Mouse (Mus musculus) limb, embryonic 14.5 days (tissue): ENCODE data around the gene Igf2bp2. TPM values are rescaled to one million over a fixed set of nuclear protein-coding genes. Genes with fewer than 3 reads are reported as not detected.

Experiments used
- ATAC-seq: fragments of 200-750 bp; cut with Nextera tagmentation; 2 replicates; pipeline ENCODE4 v1.8.0; 2017; ENCODE audit warnings: low read depth, moderate number of reproducible peaks, moderate TSS enrichment; ENCODE audit not compliant: low FRiP score
- DNase-seq: peaks from one replicate; pipeline ENCODE4 v3.0.0-alpha.2; 2015; ENCODE audit warnings: low spot score
- H3K27ac ChIP-seq: fragments of 300-500 bp; sonication (generic); replicated peaks from 2 replicates; pipeline ENCODE4 v1.5.1; 2014; ENCODE audit warnings: low read depth, mild to moderate bottlenecking, low read length, moderate library complexity, mixed read lengths
- H3K27me3 ChIP-seq: fragments of 300-500 bp; sonication (generic); 2 replicates; pipeline ENCODE4 v1.6.1; 2014; ENCODE audit warnings: low read length, mixed read lengths; ENCODE audit not compliant: control insufficient read depth, insufficient read depth
- H3K36me3 ChIP-seq: fragments of 300-500 bp; sonication (generic); 2 replicates; pipeline ENCODE4 v1.6.1; 2014; ENCODE audit warnings: mild to moderate bottlenecking, low read length, moderate library complexity, mixed read lengths; ENCODE audit not compliant: control insufficient read depth, insufficient read depth
- H3K4me1 ChIP-seq: fragments of 300-500 bp; sonication (generic); 2 replicates; pipeline ENCODE4 v1.6.1; 2014; ENCODE audit warnings: antibody characterized with exemption, low read length, mixed read lengths; ENCODE audit not compliant: control insufficient read depth, insufficient read depth
- H3K4me2 ChIP-seq: fragments of 300-500 bp; sonication (generic); replicated peaks from 2 replicates; pipeline ENCODE4 v1.6.1; 2014; ENCODE audit warnings: low read depth, mild to moderate bottlenecking, low read length, moderate library complexity; ENCODE audit not compliant: severe bottlenecking
- H3K4me3 ChIP-seq: fragments of 300-500 bp; sonication (generic); replicated peaks from 2 replicates; pipeline ENCODE4 v1.5.1; 2014; ENCODE audit warnings: low read length
- H3K9ac ChIP-seq: fragments of 300-500 bp; sonication (generic); 2 replicates; pipeline ENCODE4 v1.6.1; 2014; ENCODE audit warnings: mild to moderate bottlenecking, low read depth, low read length, moderate library complexity; ENCODE audit not compliant: severe bottlenecking
- H3K9me3 ChIP-seq: fragments of 300-500 bp; sonication (generic); 2 replicates; pipeline ENCODE4 v1.6.1; 2016; ENCODE audit warnings: low read length; ENCODE audit not compliant: control insufficient read depth
- POLR2A ChIP-seq: fragments of 200-500 bp; IDR thresholded peaks from 2 replicates; pipeline ENCODE4 v1.8.0; 2012; ENCODE audit warnings: inconsistent platforms, mild to moderate bottlenecking, moderate library complexity, borderline replicate concordance; ENCODE audit not compliant: insufficient read depth, insufficient read length; ENCODE audit errors: extremely low read depth
- WGBS: fragments of 180-500 bp; shearing (Covaris S2); extraction: QIAGEN DNeasy Blood & Tissue Kit; methylation state at CpG from one replicate; pipeline ENCODE4 v1.1.7; 2014; 5-methylcytosine and 5-hydroxymethylcytosine counted together
- polyA plus RNA-seq, 2 experiments: library from polyadenylated mRNA; depleted of rRNA in 1 of 2; stranded (reverse) in 1 of 2; unstranded in 1 of 2; fragments of >200 nt; fragmentation: Nextera tagmentation in 1 of 2; extraction: Ambion mirVana in 1 of 2; gene quantifications; 2 replicates each; pipeline versions ENCODE4 v1.2.1 to v1.2.3; 2012 to 2014

The Igf2bp2 gene
- polyA plus RNA-seq, 2 experiments, result 58.7 to 91.2 TPM

GRCm38 (mm10) chr16:22136198-22136597, 26.9 kb downstream of the Igf2bp2 start:
- TF ChIP-seq POLR2A, result no peak
- DNase-seq, result no peak
- WGBS, result 88% methylated on average over 5 of the region's 5 CpGs
- no peaks in the 10 kb centered on the region for H3K36me3 ChIP-seq
- no peaks in the 10 kb centered on the region for H3K27me3 ChIP-seq
- no peaks in the 10 kb centered on the region for H3K9me3 ChIP-seq
- no peak overlapping the region for H3K27ac ChIP-seq
- no peak overlapping the region for H3K4me3 ChIP-seq
- H3K4me2 ChIP-seq, result no peak overlapping the region
- no peak for ATAC-seq
- no peaks in the 10 kb centered on the region for H3K4me1 ChIP-seq
- no peak overlapping the region for H3K9ac ChIP-seq

GRCm38 (mm10) chr16:22131321-22131720, 31.8 kb downstream of the Igf2bp2 start:
- 87% methylated on average over 6 of the region's 6 CpGs for WGBS
- ATAC-seq (no peak), DNase-seq (no peak)
- Histone ChIP-seq H3K4me1 (no peaks in the 10 kb centered on the region), H3K9ac (no peak overlapping the region), H3K27me3 (no peaks in the 10 kb centered on the region), H3K9me3 (no peaks in the 10 kb centered on the region), H3K36me3 (no peaks in the 10 kb centered on the region; the same call in 1 of the 2 replicates), H3K27ac (no peak overlapping the region), H3K4me3 (no peak overlapping the region), H3K4me2 (no peak overlapping the region)
- no peak for TF ChIP-seq POLR2A

DNA sequence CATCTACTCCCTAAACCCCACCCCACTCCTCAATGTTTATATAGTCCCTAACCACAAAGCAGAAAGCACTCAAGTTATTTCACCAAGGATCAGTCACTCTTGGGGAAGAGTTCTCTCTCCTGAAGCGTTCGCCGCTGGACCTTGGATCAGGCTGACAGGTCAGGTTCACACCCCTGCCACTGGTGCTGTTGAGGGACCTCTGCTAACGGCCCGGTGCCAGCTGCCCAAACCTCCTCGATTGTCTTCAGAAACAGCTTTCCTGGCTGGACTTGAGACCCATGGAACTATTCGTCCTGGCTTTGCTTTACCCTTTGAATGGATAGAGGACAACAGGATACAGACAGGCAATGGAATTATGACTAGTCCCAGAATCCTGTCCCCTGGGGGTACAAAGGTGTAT, 33.6 kb downstream of the Igf2bp2 start:
- DNase-seq (no peak), ATAC-seq (no peak)
- WGBS, result 89% methylated on average over 7 of the region's 7 CpGs
- Histone ChIP-seq H3K9ac (no peak overlapping the region), H3K4me1 (no peaks in the 10 kb centered on the region), H3K4me3 (no peak overlapping the region), H3K9me3 (no peaks in the 10 kb centered on the region), H3K36me3 (no peaks in the 10 kb centered on the region; the same call in 1 of the 2 replicates), H3K27me3 (no peaks in the 10 kb centered on the region), H3K4me2 (no peak overlapping the region), H3K27ac (no peak overlapping the region)
- TF ChIP-seq POLR2A, result no peak

- DNase-seq (no peak), ATAC-seq (no peak)
- TF ChIP-seq POLR2A, result no peak
- Histone ChIP-seq H3K27me3 (no peaks in the 10 kb centered on the region), H3K27ac (no peak overlapping the region), H3K4me3 (no peak overlapping the region), H3K4me2 (no peak overlapping the region), H3K4me1 (no peaks in the 10 kb centered on the region), H3K9ac (no peak overlapping the region), H3K9me3 (no peaks in the 10 kb centered on the region), H3K36me3 (no peaks in the 10 kb centered on the region; the same call in 1 of the 2 replicates)
- WGBS, result 77% methylated on average over 2 of the region's 2 CpGs
These were observed 34.5 kb downstream of the Igf2bp2 start for GRCm38 (mm10) chr16:22128595-22128994.

DNA sequence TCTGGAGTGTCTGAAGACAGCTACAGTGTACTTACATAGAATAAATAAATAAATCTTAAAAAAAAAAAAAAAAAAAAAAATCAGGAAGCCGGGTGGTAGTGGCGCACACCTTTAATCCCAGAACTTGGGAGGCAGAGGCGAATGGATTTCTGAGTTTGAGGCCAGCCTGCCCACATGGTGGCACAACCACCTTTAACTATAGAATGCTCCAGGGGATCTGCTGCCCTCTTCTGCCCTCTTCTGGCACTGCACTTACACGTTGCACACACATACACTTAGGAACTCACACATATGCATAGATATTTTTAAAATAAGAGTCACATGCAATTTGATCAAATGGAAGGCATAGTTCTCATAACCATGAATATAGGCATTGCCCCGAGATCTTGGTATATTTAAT, 35.3 kb downstream of the Igf2bp2 start:
- TF ChIP-seq POLR2A, result no peak
- ATAC-seq, result no peak
- H3K4me3 ChIP-seq, result no peak overlapping the region
- no peaks in the 10 kb centered on the region; the same call in 1 of the 2 replicates for H3K36me3 ChIP-seq
- no peak overlapping the region for H3K9ac ChIP-seq
- H3K27me3 ChIP-seq, result no peaks in the 10 kb centered on the region
- H3K4me2 ChIP-seq, result no peak overlapping the region
- DNase-seq, result no peak
- H3K9me3 ChIP-seq, result no peaks in the 10 kb centered on the region
- no peak overlapping the region for H3K27ac ChIP-seq
- 88% methylated on average over 5 of the region's 5 CpGs for WGBS
- peaks cover 3% of the 10 kb centered on the region; the same call in 1 of the 2 replicates for H3K4me1 ChIP-seq

- H3K36me3 ChIP-seq, result no peaks in the 10 kb centered on the region; the same call in 1 of the 2 replicates
- H3K27ac ChIP-seq, result no peak overlapping the region
- H3K9me3 ChIP-seq, result no peaks in the 10 kb centered on the region
- H3K4me1 ChIP-seq, result peaks cover 3% of the 10 kb centered on the region; the same call in 1 of the 2 replicates
- H3K4me3 ChIP-seq, result no peak overlapping the region
- 93% methylated on average over 4 of the region's 4 CpGs for WGBS
- no peak for TF ChIP-seq POLR2A
- H3K4me2 ChIP-seq, result no peak overlapping the region
- ATAC-seq, result no peak
- no peak for DNase-seq
- no peaks in the 10 kb centered on the region for H3K27me3 ChIP-seq
- H3K9ac ChIP-seq, result no peak overlapping the region
These were observed 36.2 kb downstream of the Igf2bp2 start for GRCm38 (mm10) chr16:22126936-22127335.
